Mouse (Mus musculus): ENCODE data around the gene Ramp1.

Gene Ramp1

DNA sequence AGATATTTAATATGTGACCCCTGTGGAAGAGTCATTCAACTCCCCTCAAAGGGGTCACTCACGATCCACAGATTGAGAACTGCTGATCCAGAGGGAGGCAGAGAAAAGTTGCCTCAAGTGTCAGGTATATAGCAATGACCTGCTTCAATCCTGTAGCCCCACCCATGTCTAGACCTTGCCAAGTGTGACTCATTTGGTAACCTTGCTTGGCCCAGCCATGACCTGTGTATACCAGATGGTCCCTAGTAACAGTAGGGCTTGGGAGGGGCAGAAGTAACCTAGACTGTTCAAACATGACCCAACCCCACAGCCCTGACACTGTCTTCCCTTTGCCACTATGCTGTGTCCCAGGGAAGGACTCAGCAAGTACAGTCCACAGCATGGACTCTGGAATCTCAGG is 61.1 kb downstream of the Ramp1 start:
- no peak for DNase-seq

DNA sequence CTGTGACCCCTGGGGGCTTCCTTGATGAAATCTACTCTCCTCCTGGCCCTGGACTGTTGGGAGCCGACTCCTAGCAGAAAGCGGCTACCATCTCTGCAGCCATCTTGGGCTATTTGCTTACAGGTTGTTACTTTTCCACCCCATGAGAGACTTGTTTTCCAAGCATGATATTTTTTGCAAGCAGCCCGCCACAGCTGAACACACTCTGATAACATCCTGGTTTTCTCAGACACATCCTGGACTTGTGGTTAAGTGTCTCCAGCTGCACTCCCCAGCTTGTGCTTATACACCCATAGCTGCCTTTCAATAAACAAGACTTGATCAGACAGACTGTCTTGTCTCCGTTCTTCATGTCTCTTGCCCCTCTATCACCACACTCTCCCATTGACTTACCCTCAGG is 61.6 kb downstream of the Ramp1 start:
- DNase-seq, result no peak

DNA sequence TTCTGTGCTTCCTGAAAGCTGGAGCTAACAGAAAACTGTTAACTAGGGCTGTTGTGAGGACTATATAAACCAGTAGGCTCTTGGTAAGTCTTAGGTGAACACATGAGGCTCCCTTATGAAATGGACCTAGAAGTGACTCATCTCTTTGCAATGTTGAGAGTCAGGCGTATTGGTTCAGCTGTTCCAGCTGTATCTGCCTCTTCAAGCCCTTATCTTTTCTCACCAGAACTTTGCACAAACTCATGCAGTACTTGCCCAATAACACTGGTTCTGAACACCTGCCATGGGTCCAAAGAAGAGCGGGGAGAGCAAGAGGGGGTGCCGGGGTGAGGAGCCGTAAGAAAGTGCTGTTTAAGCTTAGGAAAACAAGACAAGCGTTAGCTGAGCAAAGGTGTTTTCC is 68.6 kb downstream of the Ramp1 start:
- peak; percentile 28 for DNase-seq

DNA sequence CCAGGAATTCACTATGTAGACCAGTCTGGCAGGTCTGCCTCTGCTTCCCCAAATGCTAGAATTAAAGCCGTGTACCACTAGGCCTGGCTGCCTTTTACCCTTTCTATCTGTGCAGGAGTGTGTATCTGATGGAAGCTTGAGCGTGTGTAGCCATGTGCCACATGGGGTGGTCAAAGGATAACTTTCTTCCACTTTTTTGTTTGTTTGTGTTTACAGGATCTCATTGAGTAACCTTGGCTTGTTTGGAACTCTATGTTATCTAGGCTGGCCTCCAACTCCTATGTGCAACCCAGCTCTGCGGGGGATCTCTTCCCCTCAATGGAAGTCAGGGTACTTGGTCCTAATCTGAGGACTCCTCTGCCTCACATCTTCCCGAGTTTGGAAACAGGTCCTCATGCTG is 69.3 kb downstream of the Ramp1 start:
- no peak for DNase-seq

DNA sequence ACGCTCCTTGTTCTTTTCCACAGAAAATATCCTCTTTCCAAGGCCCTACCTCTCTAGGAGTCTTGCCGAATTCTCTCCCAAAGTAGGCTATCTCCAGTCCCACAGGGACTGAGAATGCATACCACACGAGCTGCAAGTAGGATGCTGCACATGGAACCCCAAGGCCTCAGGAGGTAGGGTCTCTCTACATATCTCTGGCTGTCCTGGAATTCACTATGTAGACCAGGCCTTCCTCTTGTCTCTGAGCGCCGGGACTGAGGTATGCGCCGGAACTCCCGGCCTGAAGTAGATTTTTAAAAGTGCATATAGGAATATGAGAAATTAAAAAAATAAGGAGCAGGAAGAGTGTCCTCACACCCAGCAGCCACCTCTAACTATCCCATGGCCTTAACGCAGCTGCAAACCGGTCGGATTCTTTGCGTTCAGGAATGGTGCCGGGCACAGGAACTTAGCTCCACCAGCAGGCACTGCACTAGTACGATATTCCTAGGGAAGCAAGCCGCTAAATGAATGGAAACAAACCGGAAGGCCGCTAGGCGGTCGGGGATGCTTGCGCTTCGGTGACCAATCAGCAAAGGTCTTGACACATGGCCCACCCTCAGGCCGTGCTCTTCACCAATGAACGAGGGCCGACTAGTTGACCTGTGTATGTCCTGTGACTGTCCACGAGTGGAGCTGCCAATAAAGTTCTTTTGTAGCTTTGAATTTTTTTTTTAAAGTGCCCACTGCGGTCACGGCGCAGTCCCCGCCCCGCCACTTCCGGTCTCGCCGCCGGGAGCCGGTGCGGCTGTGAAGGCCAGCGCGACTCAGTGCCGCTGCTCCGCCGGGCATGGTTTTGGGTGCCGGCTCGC is 70.2 kb downstream of the Ramp1 start, which contains the start of gene Ube2f:
Gene Ube2f, plus strand, starts transcription at position 741 of the 851 bp plus-strand sequence.
- peak; percentile 95 for DNase-seq

DNA sequence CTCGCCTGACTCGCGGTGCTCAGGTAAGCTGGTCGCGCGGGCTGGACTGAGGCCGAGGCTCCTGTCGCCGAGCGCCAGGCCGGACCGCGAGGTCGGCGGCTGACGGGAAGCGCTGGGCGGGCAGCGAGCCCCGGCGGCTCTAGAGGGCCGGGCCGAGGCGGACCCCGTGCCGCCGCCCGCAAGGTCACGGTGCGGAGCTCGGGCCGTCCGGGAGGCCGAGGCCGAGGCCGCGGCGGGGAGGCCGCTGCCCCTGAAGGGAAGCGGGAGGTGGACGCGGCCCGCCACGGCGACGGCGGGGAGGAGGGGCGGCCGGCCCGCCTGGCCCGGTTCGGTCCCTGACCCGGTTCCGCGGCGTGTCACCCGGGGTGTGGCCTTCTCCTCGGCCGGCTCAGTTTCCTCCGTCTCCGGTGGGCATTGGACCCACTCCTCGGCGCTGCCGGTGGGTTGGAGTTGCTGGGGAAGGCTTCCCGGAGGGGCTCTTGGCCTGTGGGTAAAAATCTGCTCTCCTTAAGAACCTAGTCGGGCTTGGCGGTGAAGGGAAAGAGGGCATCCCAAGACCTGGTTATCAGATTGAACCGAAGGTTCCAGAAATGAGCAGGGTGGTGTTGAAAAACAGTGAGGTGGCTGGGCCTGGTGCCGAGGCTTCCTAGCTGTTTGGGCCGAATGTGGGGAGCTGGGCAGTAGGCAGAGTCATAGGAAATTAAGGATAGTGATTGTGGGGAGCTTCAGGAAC is 71.0 kb downstream of the Ramp1 start:
- peak; percentile 30 for DNase-seq

DNA sequence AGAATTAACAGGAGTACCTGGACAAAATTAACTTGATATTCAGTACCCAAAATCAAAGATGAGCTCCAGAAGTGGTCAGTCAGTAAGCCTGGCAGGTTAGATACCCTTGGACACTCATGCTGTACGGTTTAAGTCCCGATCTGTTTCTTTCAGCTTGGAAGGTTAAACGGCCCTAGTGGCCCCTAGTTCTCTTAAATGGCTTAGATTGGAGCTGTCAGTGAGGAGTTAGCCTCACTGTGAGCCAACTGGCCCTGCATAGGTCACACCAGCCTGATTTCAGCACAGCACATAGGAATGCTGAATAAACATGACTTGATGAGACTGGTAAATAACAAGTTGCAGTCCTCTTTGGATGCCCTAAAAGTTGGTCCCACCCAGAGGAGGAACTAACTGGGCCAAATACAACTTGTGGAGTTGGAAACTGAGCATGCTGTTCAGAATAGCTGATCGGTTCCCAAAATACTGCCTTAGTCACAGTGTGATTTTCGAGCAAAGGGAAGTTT is 71.6 kb downstream of the Ramp1 start:
- DNase-seq, result peak; percentile 37

DNA sequence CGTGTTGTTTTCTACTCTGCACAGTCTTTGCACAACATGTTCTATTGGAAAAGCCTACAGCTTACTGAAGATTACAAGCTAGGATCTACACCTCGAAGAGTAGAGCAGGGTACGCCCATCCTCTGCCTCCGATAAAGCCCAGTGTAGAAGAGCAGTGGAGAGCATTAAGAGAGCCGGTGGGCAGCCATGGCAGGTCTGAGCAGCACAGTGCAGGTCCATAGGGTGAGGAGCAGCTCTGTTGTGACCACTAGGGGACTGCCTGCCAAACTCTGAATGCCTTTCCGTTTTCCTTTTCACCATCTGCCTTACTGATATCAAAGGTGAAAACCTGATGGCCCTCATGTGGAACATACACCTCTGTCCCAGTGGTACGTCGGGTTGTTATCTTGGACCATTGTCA is 72.3 kb downstream of the Ramp1 start:
- peak; percentile 60 for DNase-seq

DNA sequence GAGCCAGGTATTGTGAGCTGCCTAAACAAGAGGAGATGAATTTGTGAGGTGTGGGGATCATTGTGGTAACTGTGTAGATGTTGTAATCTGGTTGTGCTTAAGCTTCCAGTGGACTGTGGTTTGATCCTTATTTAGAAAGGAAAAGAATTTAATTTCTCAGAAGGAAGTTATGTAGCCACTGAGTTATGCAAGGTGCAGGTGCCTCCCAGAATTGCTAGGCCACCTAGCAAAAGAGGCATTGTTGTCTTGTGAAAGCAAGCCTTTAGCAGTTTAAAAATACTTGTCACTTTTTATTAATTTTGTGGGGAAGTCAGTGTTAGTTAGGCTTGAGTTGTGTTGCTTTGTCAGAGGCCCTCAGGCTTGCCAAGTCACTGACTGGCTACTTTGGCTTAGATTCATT is 78.3 kb downstream of the Ramp1 start:
- no peak for DNase-seq

DNA sequence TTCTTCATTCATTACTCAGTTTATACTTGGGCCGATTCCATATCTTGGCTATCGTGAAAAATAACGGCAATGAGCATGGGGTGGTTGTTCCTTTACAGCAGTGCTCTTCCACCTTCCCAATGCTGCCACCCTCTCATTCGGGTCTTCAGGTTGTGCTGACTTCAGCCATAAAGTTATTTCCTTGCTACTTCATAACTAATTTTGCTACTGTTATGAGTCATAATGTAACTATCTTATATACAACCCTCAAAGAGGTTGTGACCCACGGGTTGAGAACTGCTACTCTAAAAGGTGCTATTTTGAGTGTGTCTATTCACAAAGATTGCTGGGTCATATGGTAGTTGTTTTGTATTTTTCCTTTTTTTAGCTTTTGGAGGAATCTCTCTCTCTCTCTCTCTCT is 80.2 kb downstream of the Ramp1 start:
- no peak for DNase-seq

DNA sequence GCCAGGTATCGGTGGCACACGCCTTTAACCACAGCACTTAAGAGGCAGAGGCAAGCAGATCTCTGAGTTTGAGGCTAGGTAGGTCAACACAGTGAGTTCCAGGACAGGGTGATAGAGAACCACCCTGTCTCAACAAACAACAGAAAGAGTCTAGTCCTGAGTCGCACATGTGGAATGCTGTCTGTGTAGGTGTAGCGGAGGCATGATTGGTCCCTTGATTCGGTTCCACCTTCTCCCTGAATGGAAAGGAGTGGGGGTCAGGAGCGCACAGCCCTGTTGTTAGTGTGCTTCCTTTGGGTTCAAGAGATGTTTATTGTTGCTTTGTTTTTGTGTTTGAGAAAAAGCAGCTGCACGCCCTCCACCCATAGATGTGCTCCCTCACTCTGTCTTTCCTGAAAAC is 82.9 kb downstream of the Ramp1 start:
- DNase-seq, result no peak

DNA sequence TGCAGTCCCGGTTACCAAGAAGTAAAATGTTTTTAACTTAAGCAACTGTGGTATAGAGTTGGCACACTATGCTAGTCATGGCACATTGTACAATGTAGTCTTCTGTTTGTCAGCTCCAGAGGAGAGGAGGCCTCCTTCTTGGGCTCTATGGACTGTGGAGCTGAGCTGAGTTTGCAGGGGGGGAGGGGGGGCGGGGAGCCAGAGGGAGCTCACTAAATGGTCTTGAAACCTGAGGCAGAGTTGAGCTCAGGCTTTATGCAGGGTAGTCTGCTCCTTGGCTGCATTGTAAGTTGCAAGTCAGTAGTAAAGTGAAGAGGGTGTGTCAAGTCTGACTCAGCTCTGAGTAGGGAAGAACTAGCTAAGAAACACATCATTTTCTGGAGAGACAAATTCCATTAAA is 92.6 kb downstream of the Ramp1 start:
- DNase-seq, result no peak

All from liver (tissue).